Mouse (Mus musculus): Measurements from ENCODE around the gene Lpo.

- no peak for TF ChIP-seq CTCF (IDR thresholded peaks at IDR 0.05; ENCODE audit: low read depth)
- TF ChIP-seq EP300 (IDR thresholded peaks at IDR 0.05; ENCODE audit: low read depth): no peak
Measured at GRCm38 (mm10) chr11:87828239-87828900, at the start of gene Lpo.
